Mouse (Mus musculus): Measurements from ENCODE around the gene Map4k5.

The Map4k5 gene

DNA sequence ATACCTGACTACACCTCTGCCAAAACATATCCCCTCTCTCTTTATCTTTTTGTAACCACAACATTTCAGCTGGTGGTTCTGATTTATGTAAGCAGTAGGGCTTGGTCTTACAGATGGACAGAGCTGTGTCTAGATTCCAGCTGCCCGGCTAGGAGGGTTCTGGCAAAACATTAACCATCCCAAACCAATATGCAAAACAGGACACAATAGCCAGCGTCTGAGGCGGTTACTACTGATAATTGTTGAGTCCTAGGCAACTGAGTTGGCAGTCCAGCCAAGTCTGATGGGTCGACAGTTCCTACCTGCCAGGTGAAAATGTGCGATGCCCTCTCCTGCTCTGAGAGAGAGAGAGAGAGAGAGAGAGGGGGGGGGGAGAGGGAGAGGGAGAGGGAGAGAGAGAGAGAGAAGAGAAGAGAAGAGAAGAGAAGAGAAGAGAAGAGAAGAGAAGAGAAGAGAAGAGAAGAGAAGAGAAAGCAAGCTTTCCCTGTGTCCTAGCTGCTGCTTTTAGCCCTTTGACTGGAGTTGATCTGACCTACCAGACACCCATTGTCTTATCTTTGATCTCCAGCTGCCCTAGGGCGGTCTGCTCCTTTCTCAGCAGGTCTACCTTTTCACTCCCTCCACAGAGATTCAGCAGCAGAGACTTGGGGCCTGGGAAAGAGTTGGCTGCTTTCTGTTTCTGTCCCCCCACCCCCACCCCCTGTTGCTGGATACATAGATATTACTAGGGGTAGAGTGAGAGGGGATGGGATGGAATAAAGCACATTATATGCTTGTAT is 109.6 kb downstream of the Map4k5 start:
- DNase-seq, result peak; percentile 29 to 57

DNA sequence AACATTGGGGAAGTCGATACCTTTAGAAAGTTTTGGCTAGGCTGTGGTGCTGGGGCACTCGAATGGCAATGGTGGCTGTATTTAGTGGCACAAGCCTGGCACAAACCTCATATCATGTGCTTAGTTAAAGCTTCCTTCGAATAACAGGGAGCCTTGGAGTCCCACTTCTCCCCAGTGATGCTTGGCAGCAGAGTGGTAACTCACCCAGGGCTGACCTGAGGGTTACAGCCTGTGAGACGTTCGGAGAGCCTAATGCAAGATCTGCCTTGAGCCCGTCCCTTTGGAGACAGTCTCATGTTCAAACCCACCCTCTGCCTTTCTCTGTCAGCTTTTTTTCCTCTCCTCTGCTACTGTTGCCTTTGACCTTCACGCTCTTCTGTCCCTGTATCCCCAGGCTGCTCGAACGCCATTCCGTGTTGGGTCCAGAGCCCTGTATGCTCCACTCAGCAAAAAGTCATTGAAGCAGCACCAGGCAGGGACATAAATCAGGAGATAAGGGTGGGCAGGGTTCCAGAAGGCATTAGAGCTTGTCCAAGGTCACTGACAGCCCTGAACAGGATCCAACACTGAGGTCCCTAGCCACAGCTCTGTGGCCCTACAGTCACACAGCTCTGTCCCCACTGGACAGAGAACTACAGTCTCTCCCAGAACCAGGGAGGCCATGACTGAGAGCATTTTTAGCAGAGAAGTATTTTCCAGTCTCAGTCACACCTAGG is 110.9 kb downstream of the Map4k5 start:
- DNase-seq, result peak; percentile 79 to 84

DNA sequence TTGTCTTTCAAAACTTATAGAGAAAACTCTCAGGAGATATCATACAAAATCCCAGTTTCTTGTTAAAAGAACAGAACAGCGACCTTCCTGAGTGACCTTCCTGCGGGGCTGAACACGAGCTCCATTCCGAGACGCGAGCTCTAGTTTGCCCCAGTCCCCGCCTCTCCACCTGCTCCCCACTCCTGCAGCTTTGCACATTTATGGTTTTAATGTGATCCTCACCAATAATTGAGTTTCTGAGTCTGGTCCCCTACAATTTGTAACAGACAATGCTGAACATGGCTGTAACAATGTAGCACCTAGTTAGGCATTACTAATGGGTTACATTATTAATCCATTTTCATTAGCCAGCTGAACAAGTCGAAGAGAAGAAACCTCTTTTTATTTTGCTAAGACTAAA is 111.5 kb downstream of the Map4k5 start:
- peak in 1 of 2 experiments; percentile 35 for DNase-seq

DNA sequence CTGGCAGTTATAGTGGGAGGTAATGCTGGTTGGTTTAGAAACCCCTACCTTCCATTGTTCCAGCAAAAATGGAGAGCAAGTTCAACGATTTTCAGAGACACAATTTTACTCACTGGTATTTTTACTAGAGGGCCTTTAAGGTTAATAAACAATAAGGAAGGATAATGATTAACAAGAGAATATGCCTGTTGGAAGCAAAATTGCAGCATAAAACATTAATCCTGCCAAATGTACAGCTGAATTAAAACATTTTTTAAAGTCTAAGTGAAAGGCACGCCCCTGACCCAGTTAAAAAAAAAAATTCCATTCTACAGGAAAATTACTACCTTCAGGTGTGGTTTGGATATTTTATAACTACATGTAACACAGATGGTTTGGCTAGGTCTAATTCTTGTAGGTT is 115.0 kb downstream of the Map4k5 start:
- no peak for DNase-seq

DNA sequence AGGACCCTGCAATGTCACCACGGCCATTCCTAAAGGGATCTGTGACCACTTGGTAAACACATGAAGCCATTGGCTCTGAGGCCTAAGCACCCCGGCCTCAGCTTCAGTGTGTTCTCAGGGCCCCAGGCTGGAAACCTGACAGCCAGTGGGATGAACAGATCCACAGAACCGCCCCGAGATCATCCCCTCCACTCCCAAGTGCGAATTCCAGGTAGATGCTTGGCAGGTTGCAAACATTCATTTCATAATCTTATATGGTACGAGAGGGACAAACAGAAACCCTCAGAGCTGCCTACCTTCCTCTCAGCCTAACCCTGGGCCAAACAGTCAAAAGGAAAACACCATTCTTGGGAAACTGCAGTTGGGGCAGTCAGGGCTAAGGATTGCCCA is 115.7 kb downstream of the Map4k5 start:
- DNase-seq, result peak in 1 of 2 experiments; percentile 30

DNA sequence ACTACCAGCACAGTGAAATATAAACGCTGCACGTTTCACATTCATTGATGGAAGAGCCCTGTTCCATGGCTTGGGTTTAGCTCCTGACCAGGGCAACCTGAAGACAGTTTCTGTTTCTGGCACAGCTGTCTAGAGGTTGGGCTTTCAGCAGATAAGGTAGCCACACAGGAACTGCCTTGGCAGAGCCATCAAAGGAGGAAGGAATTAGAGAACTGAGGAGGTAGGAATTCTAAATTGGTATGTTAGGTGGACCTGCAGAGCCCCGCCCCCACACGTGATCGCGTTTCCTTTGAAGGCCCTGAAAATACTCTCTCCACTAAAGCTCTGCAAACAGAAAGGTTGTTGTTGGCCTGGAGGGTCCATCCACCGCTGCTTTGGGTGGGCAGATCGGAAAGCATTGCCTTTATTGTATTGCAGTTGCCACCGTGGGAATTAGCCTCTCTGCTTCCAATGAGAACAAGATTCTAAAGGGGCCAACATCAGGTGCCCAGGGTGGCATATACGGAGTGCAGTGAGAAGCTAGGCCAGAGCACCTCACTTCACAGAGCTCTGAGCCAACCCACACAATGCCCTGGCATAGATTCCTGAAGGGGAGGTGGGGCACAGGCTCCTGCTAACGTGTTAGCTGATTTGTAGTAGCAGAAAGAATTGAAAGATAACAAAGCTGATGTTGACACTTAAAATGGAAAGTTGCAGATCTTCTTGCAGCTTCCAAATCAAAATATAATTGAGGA is 116.2 kb downstream of the Map4k5 start:
- peak; percentile 53 to 72 for DNase-seq

DNA sequence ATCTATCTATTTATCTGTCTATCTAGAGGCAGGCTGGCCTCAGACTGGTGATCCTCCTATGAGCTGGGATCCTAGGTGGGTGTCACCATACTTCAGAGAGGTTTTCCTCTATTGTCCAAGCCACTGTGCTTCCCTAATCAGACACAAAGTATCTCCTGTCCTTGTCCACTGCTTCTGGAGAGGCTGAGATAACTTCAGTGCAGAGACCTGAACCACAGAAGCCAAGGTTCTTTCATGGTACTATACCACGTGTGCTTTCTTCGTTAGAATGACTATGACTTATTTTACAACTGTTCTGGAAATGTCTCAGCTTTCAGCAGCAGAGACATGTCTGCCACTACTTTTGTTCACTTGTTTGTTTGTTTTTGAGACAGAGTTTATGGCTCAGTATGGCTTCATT is 124.2 kb downstream of the Map4k5 start:
- DNase-seq, result no peak

DNA sequence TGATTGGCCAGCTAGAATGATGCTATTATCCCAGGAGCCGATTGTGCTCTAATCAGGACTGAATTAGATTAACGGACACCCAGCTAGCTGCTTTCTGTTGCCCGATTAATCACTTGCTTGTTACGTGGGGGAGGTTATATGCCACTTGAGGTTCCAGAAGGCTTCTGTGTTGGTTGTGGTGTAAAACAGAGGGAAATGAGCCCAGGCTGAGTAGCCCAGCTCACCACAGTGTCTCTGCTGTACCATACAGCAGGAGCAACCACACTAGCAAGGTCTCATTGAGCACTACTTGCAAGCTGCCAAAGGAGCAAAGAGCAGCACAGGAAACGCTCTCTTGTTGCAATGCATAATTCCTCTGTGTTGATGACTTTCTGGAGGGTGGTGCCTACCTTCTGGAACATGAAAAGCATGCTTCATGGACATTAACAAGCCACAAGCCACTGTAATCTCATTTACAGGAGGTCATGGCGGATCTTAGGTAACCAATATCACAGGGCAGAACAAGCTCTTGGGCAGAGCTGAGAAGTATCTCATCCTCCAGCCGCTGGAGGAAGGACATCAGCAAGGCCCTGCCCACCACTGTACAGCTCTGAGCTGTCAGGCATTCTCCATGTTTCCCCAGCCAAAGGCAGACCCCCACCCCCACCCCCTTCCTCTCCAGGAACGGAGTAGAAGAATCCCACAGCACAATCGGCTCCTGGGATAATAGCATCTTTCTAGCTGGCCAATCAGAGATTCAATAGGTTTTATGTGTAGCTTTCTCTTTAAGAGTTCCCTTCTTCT is 125.3 kb downstream of the Map4k5 start:
- DNase-seq, result no peak

DNA sequence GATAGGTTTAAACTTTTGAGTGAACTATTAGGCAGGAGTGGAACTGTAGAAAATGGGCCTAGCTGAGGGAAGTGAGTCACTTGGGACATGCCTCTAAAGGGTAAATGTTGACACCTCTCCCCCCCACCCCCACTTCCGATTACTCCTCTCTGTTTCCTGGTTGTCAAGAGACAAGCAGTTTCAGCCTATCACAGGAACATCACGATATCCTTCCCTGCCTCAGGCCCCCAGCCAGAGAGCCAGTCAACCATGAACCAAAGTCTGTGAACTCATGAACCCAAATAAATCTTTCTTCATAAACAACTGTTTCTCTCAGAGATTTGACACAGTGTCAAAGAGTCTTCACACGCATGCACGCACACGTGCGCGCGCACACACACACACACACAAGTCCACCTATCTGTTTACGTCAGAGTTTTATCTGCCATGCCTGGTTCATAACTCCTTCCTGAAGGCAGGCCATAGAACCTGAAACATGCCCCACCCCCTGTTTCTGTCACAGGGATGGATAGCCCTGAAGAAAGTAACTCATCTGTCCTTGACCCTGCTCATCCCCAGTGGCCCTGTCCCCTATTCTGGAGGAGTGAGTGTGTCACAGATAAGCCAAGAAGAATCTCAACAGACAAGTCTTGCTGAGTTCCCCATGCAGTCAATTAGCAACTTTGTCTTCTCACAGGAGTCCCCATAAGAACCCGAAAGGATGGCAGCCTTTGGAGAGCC is 126.7 kb downstream of the Map4k5 start:
- DNase-seq, result peak in 1 of 2 experiments; percentile 64

DNA sequence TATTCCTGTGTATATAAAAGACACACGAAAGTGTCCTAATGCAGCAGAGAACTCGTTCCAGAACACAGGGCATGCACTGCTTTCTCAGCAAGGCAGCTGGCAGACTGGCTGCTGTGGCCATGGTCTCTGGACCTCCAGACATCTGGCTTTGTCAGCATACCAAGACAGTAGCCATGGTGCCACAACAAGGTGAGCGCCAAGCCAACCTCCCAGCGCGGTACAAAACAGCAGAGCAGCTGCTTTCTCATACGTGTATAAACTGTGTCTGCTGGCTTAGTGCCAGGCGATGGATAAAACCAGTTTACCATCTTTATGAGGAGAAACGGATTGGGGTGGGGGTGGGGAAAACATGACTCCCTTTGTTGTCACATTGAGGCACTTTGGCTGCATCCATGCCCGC is 127.5 kb downstream of the Map4k5 start:
- no peak for DNase-seq

DNA sequence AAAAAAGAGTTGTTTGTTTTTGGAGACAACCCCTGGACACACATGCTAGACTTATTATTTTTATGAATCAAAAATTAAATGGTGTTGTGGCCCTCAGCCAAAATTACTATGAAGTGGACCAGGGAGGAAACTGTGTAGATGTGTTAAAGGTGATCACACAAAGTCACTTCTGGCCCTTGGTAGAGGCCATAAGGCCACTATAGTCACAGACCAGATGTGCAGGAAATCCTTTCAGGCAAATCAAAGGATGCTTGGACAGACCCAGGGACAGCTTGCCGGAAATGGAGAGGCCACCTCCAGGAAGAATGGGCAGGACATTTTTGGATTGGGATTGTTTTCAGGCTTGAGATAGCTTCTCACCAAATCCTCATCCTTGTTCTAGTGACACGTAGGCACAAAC is 131.4 kb downstream of the Map4k5 start:
- no peak for DNase-seq

DNA sequence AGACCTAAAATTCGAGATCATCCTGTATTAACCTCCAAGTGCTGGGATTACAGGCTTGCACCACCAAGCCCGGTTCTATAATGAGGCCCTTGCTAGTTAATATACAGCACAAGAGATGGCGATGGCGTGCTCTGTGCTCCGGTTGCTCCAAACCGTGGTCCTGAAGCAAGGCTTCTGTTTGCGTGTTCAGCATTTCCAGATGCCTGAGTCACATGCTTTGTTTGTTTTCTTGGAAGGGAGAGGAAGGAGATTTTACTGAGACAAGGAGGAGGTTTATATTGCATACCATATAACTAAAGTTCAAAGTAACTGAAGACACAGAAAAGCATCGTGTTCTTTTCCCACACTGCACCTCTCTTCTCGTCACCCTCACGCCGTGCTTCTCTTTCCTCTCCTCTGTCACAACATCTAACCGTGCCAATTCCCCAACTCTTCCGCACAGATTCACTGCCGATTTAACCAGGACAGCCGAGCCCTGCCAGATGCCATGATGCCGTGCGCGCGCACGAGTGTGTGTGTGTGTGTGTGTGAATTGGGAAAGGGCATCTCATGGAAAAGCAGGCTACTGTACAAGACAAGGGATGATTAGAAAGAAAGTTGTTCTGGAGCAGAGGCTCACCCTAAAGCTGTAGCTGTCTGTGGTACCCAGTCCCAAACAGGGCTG is 132.1 kb downstream of the Map4k5 start:
- DNase-seq, result no peak

DNA sequence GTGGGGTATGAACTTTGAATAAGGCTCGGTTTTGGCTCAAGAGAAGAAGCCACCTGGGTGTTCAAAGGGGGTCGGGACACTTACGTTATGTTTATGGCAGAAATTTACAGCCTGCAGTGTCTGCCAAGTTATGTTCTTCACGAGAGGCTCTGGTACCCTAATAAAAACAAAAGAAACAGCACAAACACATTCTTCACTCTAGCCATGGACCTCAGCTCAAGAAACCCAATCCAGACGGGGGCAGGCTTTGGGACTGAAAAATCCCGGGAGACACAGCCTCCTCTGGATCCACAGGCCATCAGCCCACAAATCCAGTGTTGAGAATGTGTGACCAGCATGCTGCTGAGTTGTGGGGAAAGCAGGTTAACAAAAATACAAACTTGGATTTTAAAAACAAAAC is 133.0 kb downstream of the Map4k5 start:
- no peak for DNase-seq

DNA sequence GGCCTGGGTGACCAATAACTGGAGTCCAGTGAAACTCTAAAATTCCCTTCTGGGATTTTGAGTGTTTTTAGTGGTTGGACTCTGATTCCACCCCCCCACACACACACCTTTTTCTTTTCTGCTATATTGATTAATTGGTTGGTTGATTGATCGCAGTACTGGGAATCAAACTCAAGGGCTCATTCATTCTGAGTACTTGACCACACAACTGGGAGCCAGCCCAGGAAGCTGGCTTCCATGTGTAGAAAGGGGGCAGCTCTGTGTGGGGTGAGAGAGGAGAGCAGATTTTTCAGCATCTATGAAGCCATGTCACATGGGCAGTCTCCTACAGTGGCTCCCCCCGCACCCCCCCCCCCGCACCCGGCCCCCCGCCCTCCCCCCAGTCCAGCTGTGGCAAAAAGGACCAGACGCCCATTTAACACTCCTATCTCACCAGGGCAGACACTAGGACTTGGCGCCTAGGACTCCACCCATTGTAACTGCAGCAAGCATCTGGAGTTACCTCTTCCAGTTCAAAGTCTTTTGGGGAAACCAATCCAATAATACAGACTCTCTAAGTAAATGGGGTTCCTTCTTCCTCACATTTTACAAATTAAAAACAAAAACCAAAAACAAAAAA is 133.6 kb downstream of the Map4k5 start:
- no peak for DNase-seq

DNA sequence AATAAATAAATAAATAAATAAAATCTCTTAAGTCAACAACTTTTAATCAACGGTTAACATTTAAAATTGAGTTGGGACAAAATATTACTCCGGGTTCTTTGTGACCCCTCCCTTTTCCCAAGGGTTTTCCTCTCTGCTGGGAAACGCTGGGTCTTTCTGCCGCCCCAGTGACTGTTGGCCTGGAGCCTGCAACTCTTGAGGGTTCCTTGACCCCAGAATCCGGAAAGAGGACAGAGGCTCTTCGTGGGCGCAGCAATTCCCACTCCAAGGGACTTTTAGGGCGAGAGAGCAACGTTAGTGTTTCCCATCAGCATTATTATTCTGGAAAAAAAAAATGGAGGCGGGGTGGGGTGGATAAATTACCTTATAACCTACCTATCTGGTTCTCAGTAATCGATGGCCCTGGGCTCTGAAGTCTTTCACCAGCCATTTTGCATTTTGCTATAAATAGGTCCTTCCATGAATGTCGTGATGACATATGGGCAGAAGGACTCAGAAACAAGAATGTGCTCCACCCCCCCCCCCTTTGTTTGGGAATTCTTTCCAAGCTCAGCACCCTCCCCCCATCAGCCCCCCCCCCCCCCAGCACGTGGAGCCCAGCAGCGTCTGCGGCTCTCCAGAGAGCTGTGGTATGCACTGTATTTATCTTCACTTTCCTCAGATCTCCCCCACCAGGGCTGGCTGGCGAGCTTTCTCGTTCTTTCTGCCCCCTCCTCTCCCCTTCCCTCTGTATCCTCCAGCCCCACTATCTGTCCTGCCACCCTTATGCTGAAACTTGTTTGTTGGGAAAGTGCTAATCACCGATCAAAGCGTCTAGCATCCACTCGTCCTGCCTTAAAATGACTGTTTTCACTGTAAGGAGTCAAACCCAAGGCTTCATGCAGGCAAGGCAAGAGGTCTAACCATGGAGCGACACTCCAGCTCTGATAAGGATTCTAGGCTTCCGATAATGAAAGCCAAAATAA is 134.5 kb downstream of the Map4k5 start:
- DNase-seq, result peak; percentile 58 to 67

DNA sequence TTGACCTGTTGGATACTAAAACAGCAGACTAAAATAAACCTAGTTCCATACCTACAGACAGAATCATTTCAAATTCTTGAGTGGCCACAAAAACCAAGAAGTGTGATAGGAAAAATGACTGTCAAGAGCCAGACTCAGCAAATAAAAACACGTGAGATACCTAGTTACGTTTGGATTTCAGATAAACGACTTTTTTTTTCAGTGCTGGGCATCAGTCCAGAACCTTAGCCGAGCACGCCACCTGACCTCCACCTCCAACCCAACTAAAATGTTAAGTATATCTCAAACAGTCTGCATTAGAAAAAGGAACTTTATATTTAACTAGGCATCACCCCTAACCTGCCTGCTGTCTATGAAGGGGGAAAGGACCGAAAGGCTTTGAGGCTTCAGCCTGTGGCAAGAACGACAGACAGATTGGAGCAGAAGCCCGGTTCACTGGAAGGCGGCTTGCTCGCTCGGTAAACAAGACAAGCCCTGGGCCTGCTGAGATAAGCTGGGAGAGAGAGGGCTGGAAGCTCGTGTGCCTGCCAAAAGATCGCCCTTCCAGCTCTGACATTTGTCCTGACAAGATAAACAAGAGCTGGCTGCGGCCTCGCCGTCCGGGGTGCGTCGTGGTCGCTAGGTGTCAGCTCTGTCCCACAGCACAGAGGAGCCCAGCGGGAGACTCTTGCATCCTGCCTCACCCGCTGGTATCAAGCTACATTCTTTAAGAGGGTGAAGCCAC is 135.4 kb downstream of the Map4k5 start:
- DNase-seq, result peak; percentile 83 to 89

DNA sequence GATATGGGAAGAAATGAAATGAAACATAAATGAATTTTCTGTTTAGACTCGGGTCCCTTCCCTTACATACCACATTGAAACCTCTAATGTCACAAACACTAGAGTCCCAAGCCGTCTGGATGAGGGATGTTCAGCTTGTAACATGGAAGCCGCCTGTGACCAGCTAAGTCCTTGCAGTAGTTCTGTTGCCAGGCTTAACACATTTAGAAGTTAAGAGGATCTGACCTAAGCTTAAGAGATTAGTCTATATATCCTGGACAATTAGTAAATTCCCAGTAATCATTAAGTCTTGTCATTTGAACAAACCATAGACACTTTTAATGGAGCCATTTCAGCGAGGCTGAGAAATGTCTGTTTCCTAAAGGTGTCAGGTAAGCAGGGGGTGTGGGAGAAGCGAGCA is 137.0 kb downstream of the Map4k5 start:
- DNase-seq, result no peak

DNA sequence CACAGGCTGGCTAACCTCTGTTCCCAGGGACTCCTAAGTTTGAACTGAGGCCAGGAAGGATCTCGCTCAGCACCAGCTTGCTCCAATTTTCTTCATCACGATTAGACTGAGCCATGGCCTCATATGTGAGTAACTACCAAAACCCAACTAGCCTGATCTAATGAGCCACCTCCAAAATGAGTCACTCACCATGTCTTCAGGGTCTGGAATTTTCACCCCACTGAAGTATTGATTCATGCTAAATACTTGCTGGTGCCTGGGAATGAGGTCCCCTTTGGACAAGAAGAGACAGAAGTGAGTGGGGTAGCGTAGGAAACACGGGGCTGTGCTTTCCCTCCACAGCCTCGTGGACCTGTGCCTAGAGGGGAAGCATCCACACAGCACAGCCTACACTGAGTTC is 139.1 kb downstream of the Map4k5 start:
- no peak for DNase-seq
